In the genomic region with DNA sequence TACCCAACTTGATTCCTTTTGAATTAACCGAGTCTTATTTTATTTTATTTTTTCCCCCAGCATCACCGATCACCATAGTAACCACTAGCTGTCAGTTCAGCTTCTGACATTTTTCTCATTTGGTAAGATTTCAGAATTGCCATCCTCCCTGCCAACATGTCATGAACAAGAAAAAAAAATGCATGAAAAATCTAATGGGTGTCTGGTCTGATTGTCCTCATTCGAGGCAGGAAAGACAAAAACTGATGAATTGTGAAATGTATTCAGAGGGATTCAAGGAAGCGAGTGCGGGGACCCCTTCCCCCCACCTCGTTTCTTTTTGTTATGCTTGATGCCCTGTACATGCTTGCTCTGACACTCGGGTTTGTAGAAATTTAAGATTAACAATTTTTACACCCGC, we compare ENCODE assay signal across 13 mouse cellular contexts.
"Had no signal": no experiment of that assay in that cellular context is flagged by ENCODE, and none has a peak within 500 bp of the region (broad histone marks: within the 10 kb centered on the region; RNA-seq: fewer than 3 reads in every experiment).

No protein-coding gene starts in this region.

- H3K4me2 ChIP-seq: limb, embryonic 12.5 days; liver, embryonic 13.5 days; lung, embryonic 15.5 days; neural tube, embryonic 12.5 days had no signal

- H3K36me3 ChIP-seq: limb, embryonic 12.5 days; liver, embryonic 13.5 days; lung, embryonic 15.5 days; neural tube, embryonic 12.5 days had no signal

- H3K4me1 ChIP-seq: liver, embryonic 13.5 days had no signal

- H3K27ac ChIP-seq: liver, embryonic 13.5 days; lung, embryonic 15.5 days; macrophage; stomach, postnatal 0 days had no signal

- H3K27me3 ChIP-seq: limb, embryonic 12.5 days; liver, embryonic 13.5 days; lung, embryonic 15.5 days; neural tube, embryonic 12.5 days had no signal

- ATAC-seq: liver, postnatal 0 days had no signal

- H3K9ac ChIP-seq: limb, embryonic 12.5 days; liver, embryonic 13.5 days; liver, postnatal 0 days; lung, embryonic 15.5 days; neural tube, embryonic 12.5 days had no signal

- H3K9me3 ChIP-seq: limb, embryonic 12.5 days; liver, embryonic 13.5 days; lung, embryonic 15.5 days; neural tube, embryonic 12.5 days had no signal

- H3K4me3 ChIP-seq: limb, embryonic 12.5 days; liver, embryonic 13.5 days; lung, embryonic 15.5 days; neural tube, embryonic 12.5 days had no signal

- DNase-seq: kidney, adult 8-10 months; kidney, postnatal 25 days; layer of hippocampus, postnatal 36 days; liver; liver, embryonic 13.5 days; liver, postnatal 0 days; lung, postnatal 14 days; thymus, postnatal 4 days had no signal
